Mouse (Mus musculus): ENCODE data around the gene Gria1. TPM values are rescaled to one million over a fixed set of nuclear protein-coding genes. Genes with fewer than 3 reads are reported as not detected.

Gria1 gene
- polyA plus RNA-seq, 1 experiment from 2014 or later, result 2.6 TPM

DNA sequence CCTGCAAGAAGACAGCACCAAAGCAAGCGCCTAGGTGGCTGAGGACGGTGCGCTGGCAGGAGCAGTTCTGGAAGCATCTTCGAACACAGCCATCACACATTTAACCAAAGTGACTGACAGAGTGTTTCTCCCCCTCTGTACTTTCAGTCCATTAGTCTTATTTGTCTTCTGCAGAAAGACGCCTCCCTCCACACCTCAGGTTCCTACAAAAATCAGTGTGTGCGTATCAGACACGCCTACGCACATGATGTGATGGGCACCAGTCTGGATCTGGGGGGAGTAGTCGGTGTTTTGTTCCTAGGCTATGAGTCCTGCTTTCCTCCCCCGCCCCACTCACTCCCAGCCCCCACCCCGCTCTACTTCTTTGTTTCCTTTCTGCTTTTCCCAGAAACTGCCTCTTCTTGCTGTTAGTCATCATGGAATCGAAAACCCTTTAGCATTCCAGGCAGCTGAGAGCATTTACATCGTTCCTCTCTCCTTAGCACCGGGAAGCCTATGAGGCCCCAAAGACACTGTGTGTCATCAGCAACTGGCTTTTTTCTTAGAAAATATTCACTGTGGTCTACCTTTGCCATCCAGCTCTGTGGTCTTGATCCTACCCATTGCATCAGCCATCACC lies 129.1 kb downstream of the Gria1 start:
- H3K27me3 ChIP-seq, result no peaks in the 10 kb centered on the region
- ATAC-seq (ENCODE audit: insufficient number of reproducible peaks, insufficient read depth, low FRiP score, low TSS enrichment), result no peak
- no peaks in the 10 kb centered on the region for H3K9me3 ChIP-seq
- no peaks in the 10 kb centered on the region for H3K4me1 ChIP-seq
- 83% methylated on average over 14 of the region's 14 CpGs for WGBS
- H3K4me3 ChIP-seq, result no peak overlapping the region
- no peak overlapping the region for H3K27ac ChIP-seq
- H3K9ac ChIP-seq, result no peak overlapping the region
- no peaks in the 10 kb centered on the region for H3K36me3 ChIP-seq
- no peak overlapping the region for H3K4me2 ChIP-seq (replicated peaks)

DNA sequence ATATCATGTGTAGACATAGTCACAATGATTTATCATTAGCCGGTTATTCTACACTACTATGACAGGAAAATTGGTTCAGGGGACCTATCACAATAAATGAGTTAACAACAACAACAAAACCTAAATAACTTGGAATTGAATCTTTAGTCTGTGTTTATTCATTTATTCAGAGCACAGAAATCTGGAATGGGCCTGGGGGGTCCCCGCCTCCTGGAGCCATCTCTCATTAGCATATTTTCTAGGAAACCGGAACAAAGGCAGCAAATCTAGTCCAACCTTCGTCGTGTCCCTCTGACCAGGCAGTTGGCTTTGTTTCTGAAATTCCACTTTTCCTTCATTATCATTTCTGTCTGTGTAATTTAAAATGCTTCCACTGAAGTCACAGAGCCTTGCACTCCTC lies 132.5 kb downstream of the Gria1 start:
- no peaks in the 10 kb centered on the region for H3K36me3 ChIP-seq
- ATAC-seq (ENCODE audit: insufficient number of reproducible peaks, insufficient read depth, low FRiP score, low TSS enrichment), result no peak
- no peak overlapping the region for H3K27ac ChIP-seq
- no peaks in the 10 kb centered on the region for H3K4me1 ChIP-seq
- no peak overlapping the region for H3K9ac ChIP-seq
- no peak overlapping the region for H3K4me2 ChIP-seq (replicated peaks)
- no peaks in the 10 kb centered on the region for H3K9me3 ChIP-seq
- H3K4me3 ChIP-seq, result no peak overlapping the region
- 81% methylated on average over 5 of the region's 5 CpGs for WGBS
- H3K27me3 ChIP-seq, result no peaks in the 10 kb centered on the region

DNA sequence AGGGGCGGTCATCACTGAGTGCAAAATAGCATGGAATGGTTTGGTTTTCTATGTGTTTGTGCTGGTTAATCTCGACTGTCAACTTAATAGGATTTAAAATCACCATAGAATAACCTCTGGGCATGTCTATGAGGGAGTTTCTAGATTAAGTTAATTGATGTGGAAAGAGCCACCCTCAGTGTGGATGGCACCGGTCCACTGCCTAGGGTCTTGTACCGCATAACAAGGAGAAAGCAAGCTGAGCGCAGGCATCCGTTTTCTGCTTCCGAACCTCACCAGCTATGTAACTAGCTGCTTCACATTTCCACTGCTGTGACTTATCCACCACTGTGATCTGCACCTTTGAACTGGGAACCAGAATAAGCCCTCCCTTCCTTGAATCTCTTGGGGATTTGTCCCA lies 134.0 kb downstream of the Gria1 start:
- no peak overlapping the region for H3K27ac ChIP-seq
- H3K4me1 ChIP-seq, result no peaks in the 10 kb centered on the region
- ATAC-seq (ENCODE audit: insufficient number of reproducible peaks, insufficient read depth, low FRiP score, low TSS enrichment), result no peak
- no peaks in the 10 kb centered on the region for H3K27me3 ChIP-seq
- 70% methylated on average over 7 of the region's 7 CpGs for WGBS
- H3K9me3 ChIP-seq, result no peaks in the 10 kb centered on the region
- no peak overlapping the region for H3K4me2 ChIP-seq (replicated peaks)
- H3K4me3 ChIP-seq, result no peak overlapping the region
- H3K36me3 ChIP-seq, result no peaks in the 10 kb centered on the region
- H3K9ac ChIP-seq, result no peak overlapping the region

DNA sequence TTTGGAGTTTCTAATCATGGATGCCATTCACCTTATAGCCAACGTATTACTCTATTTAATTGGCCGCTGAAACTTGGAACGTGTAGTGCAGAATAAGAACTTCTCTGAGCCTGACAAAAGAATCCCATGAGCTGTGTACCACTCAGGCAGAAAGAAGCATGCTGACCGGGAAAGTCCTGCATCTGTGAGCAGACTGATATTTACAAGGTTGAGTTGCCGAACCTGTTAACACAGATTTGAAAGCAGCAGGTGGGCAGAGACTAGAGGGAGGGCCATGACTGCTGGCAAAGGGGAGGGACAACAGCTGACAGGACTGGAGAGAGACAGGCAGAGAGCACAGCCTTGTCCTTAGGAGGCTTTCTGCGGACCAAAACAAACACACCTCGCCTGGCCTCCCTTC lies 134.5 kb downstream of the Gria1 start:
- H3K9me3 ChIP-seq, result no peaks in the 10 kb centered on the region
- H3K36me3 ChIP-seq, result no peaks in the 10 kb centered on the region
- H3K27me3 ChIP-seq, result no peaks in the 10 kb centered on the region
- no peak overlapping the region for H3K4me3 ChIP-seq
- no peak for ATAC-seq (ENCODE audit: insufficient number of reproducible peaks, insufficient read depth, low FRiP score, low TSS enrichment)
- H3K9ac ChIP-seq, result no peak overlapping the region
- H3K27ac ChIP-seq, result no peak overlapping the region
- no peak overlapping the region for H3K4me2 ChIP-seq (replicated peaks)
- no peaks in the 10 kb centered on the region for H3K4me1 ChIP-seq
- 48% methylated on average over 7 of the region's 7 CpGs for WGBS

DNA sequence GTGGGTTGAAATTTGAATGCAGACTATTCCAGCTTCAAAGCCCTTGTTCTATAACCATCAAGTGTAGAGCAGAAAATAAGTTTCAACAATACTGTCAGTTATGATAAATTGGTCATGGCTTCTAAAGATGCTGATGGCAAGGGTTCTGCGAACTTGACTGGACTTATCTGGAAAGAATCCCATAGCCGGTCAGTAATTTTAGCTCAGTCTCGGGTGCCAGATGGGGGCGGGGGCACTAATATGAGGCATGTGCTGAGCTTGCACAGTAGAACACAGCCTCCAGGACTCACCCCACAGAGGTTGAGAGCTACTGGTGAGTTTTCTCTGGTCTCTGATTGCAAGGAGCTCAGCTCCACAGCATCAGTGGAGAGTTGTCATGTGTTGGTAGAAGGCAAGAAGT lies 140.5 kb downstream of the Gria1 start:
- Histone ChIP-seq H3K27ac (no peak overlapping the region), H3K9me3 (no peaks in the 10 kb centered on the region), H3K4me1 (no peaks in the 10 kb centered on the region), H3K4me3 (no peak overlapping the region), H3K4me2 (replicated peaks) (no peak overlapping the region), H3K9ac (no peak overlapping the region), H3K36me3 (no peaks in the 10 kb centered on the region), H3K27me3 (no peaks in the 10 kb centered on the region)
- 72% methylated on average over 4 of the region's 4 CpGs for WGBS
- no peak for ATAC-seq (ENCODE audit: insufficient number of reproducible peaks, insufficient read depth, low FRiP score, low TSS enrichment)

DNA sequence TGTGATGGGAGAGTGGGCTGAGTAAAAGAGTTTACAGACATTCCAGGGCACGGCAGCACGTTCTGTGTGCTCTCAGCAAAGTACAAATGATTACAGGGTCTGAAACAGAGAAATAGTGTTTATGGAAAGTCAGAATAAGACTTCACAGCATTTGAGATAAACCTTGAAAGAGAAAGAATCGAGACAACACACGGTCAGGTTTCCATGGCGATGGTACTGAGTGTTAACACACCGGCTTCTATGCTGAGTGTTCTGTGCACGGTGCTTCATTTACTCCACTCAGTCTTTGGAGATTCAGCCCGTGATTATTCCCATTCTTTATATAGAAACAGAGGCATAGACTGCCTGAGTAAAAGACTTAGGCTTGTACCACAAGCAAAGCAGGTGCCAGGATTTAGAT lies 143.8 kb downstream of the Gria1 start:
- H3K4me1 ChIP-seq, result no peaks in the 10 kb centered on the region
- H3K27ac ChIP-seq, result no peak overlapping the region
- H3K4me3 ChIP-seq, result no peak overlapping the region
- no peak for ATAC-seq (ENCODE audit: insufficient number of reproducible peaks, insufficient read depth, low FRiP score, low TSS enrichment)
- H3K9ac ChIP-seq, result no peak overlapping the region
- H3K36me3 ChIP-seq, result no peaks in the 10 kb centered on the region
- 81% methylated on average over 8 of the region's 8 CpGs for WGBS
- H3K4me2 ChIP-seq (replicated peaks), result no peak overlapping the region
- H3K27me3 ChIP-seq, result no peaks in the 10 kb centered on the region
- no peaks in the 10 kb centered on the region for H3K9me3 ChIP-seq

DNA sequence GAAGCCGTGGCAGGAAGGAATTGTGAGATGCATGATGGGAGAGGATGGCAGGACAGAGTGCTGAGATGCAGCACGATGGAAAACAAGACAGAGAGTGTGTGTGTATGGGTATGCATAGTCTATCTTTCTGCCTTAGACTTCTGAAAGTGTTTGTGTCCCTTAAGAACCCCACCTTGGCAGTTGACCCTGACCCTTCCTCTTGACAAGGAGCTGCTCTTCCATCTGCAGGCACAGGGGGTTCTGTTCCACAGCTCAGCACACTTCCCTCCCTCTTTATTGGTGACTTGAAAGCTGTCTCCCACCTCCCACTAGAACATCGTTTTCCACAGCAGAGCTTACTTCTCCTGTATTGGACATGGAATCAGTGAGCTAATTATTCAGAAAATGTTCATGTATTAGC lies 148.2 kb downstream of the Gria1 start:
- no peak for ATAC-seq (ENCODE audit: insufficient number of reproducible peaks, insufficient read depth, low FRiP score, low TSS enrichment)
- H3K27me3 ChIP-seq, result no peaks in the 10 kb centered on the region
- WGBS, result 68% methylated on average over 3 of the region's 3 CpGs
- no peak overlapping the region for H3K9ac ChIP-seq
- no peak overlapping the region for H3K27ac ChIP-seq
- H3K4me3 ChIP-seq, result no peak overlapping the region
- no peaks in the 10 kb centered on the region for H3K4me1 ChIP-seq
- no peaks in the 10 kb centered on the region for H3K9me3 ChIP-seq
- no peak overlapping the region for H3K4me2 ChIP-seq (replicated peaks)
- H3K36me3 ChIP-seq, result no peaks in the 10 kb centered on the region

DNA sequence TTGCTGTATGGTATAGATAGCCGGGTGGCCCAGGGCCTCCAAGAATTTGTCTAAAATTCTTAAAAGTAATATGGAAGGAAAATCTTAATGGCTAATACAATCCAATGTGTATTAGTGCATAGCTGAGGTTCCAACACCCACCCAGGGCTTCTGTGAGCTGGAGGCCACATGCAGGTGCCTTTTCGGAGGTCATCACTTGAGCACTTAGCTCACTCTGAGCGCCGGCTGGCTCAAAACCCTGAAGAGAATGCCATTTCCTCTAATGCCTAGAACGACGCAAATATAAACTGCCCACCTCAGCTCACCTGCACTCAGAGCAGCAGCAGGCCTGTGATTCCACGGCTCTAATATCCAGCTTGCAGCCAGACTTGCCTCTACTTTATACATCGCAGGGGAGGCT lies 148.9 kb downstream of the Gria1 start:
- no peak overlapping the region for H3K4me2 ChIP-seq (replicated peaks)
- no peaks in the 10 kb centered on the region for H3K36me3 ChIP-seq
- H3K27ac ChIP-seq, result no peak overlapping the region
- 93% methylated on average over 8 of the region's 8 CpGs for WGBS
- H3K9me3 ChIP-seq, result no peaks in the 10 kb centered on the region
- H3K4me1 ChIP-seq, result no peaks in the 10 kb centered on the region
- no peak overlapping the region for H3K4me3 ChIP-seq
- H3K9ac ChIP-seq, result no peak overlapping the region
- no peaks in the 10 kb centered on the region for H3K27me3 ChIP-seq
- no peak for ATAC-seq (ENCODE audit: insufficient number of reproducible peaks, insufficient read depth, low FRiP score, low TSS enrichment)

DNA sequence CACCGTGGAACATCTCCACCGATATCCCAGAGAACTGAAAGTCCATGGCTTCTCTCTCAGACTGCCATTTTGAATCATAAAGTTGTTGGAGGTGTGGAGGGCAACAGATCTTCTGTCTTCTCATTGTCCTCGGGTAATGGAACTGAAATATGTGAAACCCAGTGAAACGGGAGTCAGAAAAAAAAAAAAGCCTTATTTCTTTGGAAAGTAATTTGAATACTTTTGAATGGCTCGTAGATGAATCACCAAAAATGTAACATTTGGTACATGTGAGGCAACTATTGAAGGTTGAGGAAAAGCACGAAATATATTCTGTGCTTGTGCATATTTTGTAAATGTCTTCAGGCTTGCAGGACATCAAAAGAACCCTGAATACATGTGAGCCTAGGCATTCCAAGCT lies 151.7 kb downstream of the Gria1 start:
- no peak for ATAC-seq (ENCODE audit: insufficient number of reproducible peaks, insufficient read depth, low FRiP score, low TSS enrichment)
- WGBS, result 90% methylated on average over 6 of the region's 6 CpGs
- Histone ChIP-seq H3K4me2 (replicated peaks) (no peak overlapping the region), H3K36me3 (no peaks in the 10 kb centered on the region), H3K4me3 (no peak overlapping the region), H3K9me3 (no peaks in the 10 kb centered on the region), H3K27me3 (no peaks in the 10 kb centered on the region), H3K4me1 (no peaks in the 10 kb centered on the region), H3K9ac (no peak overlapping the region), H3K27ac (no peak overlapping the region)

DNA sequence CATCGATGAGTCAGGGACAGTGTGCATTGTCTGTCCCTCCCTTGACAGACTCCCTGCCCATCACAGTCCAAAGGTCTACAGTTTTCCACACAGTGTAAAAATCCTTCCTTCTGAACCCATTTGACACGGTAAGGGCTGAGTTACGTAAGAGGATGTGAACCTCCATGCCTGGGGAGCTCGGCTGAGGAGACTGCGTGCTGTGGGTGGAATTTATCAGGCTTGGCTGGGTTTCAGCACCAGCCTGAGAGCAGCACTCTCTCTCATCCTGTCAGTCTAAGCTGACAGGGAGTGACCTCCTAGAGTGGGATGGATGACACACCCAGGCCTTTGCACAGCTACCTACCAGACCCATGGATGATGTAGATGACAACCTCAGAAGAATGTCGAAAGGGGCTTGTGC lies 158.9 kb downstream of the Gria1 start:
- Histone ChIP-seq H3K9ac (no peak overlapping the region), H3K9me3 (no peaks in the 10 kb centered on the region), H3K27ac (no peak overlapping the region), H3K4me2 (replicated peaks) (no peak overlapping the region), H3K36me3 (no peaks in the 10 kb centered on the region), H3K27me3 (no peaks in the 10 kb centered on the region), H3K4me3 (no peak overlapping the region), H3K4me1 (no peaks in the 10 kb centered on the region)
- no peak for ATAC-seq (ENCODE audit: insufficient number of reproducible peaks, insufficient read depth, low FRiP score, low TSS enrichment)
- WGBS, result 77% methylated on average over 6 of the region's 6 CpGs

DNA sequence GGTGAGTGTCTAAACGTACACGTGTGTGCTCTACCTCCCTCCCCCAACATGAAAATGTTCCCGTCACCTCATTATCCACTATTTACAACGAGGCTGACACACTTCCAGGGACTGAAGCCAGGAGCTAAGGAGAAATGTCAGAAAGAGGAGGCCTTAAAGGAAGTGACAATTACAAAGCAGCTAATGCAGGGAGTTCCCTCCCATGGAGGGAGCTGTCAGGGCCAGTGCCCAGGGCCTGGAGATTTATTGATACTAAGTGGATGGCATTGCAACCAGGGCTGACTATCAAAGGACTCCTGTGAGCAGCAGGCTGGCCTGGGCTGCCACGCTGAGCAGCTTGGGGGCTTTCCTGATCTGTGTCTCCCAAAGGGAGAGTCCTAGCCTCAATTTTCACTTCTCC lies 163.0 kb downstream of the Gria1 start:
- Histone ChIP-seq H3K27me3 (no peaks in the 10 kb centered on the region), H3K9ac (no peak overlapping the region), H3K36me3 (no peaks in the 10 kb centered on the region), H3K4me1 (no peaks in the 10 kb centered on the region), H3K27ac (no peak overlapping the region), H3K9me3 (no peaks in the 10 kb centered on the region), H3K4me2 (replicated peaks) (no peak overlapping the region), H3K4me3 (no peak overlapping the region)
- WGBS, result 61% methylated on average over 5 of the region's 5 CpGs
- ATAC-seq (ENCODE audit: insufficient number of reproducible peaks, insufficient read depth, low FRiP score, low TSS enrichment), result no peak

DNA sequence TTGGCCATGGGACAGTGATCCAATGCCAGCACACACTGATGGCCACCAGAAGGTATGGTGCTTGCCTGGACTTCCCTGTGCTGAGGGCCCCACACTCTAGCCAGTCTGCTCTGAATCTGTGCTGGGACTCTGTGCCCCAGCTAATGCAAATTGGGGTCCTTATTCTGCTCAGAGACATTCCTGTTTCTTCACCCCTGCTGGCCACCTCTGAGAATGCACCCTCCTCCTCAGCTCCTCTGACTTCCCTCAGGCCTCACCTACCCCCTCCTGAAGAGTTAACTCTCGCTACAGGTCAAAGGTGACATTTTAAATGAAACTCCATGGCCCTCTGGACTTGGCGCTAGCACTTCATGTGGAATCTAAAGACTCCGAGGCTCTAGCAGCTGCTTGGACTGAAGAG lies 165.4 kb downstream of the Gria1 start:
- Histone ChIP-seq H3K4me2 (replicated peaks) (no peak overlapping the region), H3K27ac (no peak overlapping the region), H3K27me3 (no peaks in the 10 kb centered on the region), H3K9me3 (no peaks in the 10 kb centered on the region), H3K9ac (no peak overlapping the region), H3K36me3 (no peaks in the 10 kb centered on the region), H3K4me1 (no peaks in the 10 kb centered on the region), H3K4me3 (no peak overlapping the region)
- 19% methylated on average over 3 of the region's 3 CpGs for WGBS
- no peak for ATAC-seq (ENCODE audit: insufficient number of reproducible peaks, insufficient read depth, low FRiP score, low TSS enrichment)

DNA sequence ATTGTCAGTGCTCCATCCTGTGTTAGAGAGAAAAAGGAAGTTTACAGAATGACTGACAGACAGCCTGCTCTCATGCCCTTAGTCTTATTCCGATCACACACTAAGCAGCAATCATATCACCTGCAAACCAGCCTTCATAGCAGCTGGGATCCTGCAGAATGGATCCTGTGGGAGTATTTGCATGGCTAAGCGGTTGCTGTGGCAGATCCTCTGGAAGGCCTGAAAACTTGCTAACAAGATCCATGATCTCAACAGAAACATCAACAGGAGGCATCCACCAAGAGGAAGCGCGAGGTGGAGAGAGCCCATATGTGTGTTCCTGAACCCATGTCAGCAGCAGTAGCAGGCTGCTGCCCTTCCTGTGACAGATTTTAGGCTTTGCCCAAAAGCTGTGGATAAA lies 173.0 kb downstream of the Gria1 start:
- H3K4me3 ChIP-seq, result no peak overlapping the region
- no peak for ATAC-seq (ENCODE audit: insufficient number of reproducible peaks, insufficient read depth, low FRiP score, low TSS enrichment)
- no peak overlapping the region for H3K4me2 ChIP-seq (replicated peaks)
- no peaks in the 10 kb centered on the region for H3K9me3 ChIP-seq
- H3K36me3 ChIP-seq, result no peaks in the 10 kb centered on the region
- H3K27ac ChIP-seq, result no peak overlapping the region
- no peaks in the 10 kb centered on the region; the same call in 1 of the 2 replicates for H3K27me3 ChIP-seq
- H3K9ac ChIP-seq, result no peak overlapping the region
- H3K4me1 ChIP-seq, result no peaks in the 10 kb centered on the region
- WGBS, result 85% methylated on average over 4 of the region's 4 CpGs
